Mouse (Mus musculus) bone marrow, adult 2 months (tissue): ENCODE data around the gene Lama5.

ENCODE experiments used
- CTCF ChIP-seq: fragments of 200-500 bp; IDR thresholded peaks from 2 replicates; pipeline ENCODE4 v1.5.1; 2011; ENCODE audit warnings: low read length, control low read depth; ENCODE audit not compliant: control insufficient read depth, insufficient read depth
- POLR2A ChIP-seq: fragments of 200-500 bp; IDR thresholded peaks from 2 replicates; pipeline ENCODE4 v1.6.1; 2011; ENCODE audit warnings: low read depth, mild to moderate bottlenecking, control low read depth, low read length, borderline replicate concordance; ENCODE audit not compliant: control insufficient read depth

- TF ChIP-seq CTCF (no peak), POLR2A (no peak)
These were observed 67.0 kb downstream of the Lama5 start for GRCm38 (mm10) chr2:180158627-180159026.
